Comparison of ENCODE assay signal across 12 mouse cellular contexts in genomic region chr6:39903845-39904244, GRCm38 (mm10). TPM values are rescaled to one million over a fixed set of nuclear protein-coding genes. Genes with fewer than 3 reads are reported as not detected.
DNase-seq lines count a peak whose midpoint lies in the region; ATAC-seq and TF ChIP-seq lines count a peak whose summit lies in the region.
"Had no signal": no experiment of that assay in that cellular context is flagged by ENCODE, and none has a peak within 500 bp of the region (broad histone marks: within the 10 kb centered on the region; RNA-seq: fewer than 3 reads in every experiment).

No protein-coding gene starts in this region.

- TF ChIP-seq CTCF in left cerebral cortex, adult 2 months (IDR thresholded peaks at IDR 0.05) = no peak

- peak overlapping the region; percentile 19; the same call in 1 of the 2 replicates for H3K4me2 ChIP-seq in hindbrain, embryonic 13.5 days
- no peak overlapping the region for H3K4me2 ChIP-seq in hindbrain, embryonic 11.5 days (replicated peaks; ENCODE audit: low read depth, low read length)
- 0 out of 2 replicates have a peak overlapping the region, but pooled peaks have one; percentile 12 for H3K4me2 ChIP-seq in hindbrain, embryonic 15.5 days

- no peak overlapping the region for H3K9ac ChIP-seq in hindbrain, embryonic 13.5 days
- H3K9ac ChIP-seq in hindbrain, embryonic 11.5 days (ENCODE audit: low read depth, low read length) = no peak overlapping the region
- no peak overlapping the region for H3K9ac ChIP-seq in hindbrain, embryonic 15.5 days

- no peaks in the 10 kb centered on the region for H3K9me3 ChIP-seq in hindbrain, embryonic 13.5 days
- H3K9me3 ChIP-seq in hindbrain, embryonic 11.5 days (ENCODE audit: control insufficient read depth, low read length) = no peaks in the 10 kb centered on the region
- H3K9me3 ChIP-seq in hindbrain, embryonic 15.5 days = no peaks in the 10 kb centered on the region

- H3K4me1 ChIP-seq in hindbrain, embryonic 13.5 days (replicated peaks) = peaks cover 24% of the 10 kb centered on the region
- H3K4me1 ChIP-seq in hindbrain, embryonic 11.5 days (replicated peaks; ENCODE audit: control insufficient read depth, insufficient read depth, low read length) = no peaks in the 10 kb centered on the region
- H3K4me1 ChIP-seq in hindbrain, embryonic 15.5 days (replicated peaks) = peaks cover 19% of the 10 kb centered on the region

- no peak for DNase-seq in hindbrain, embryonic 11.5 days (ENCODE audit: low spot score)
- DNase-seq in left cerebral cortex, adult 2 months (ENCODE audit: extremely low spot score in 1 of 2, low spot score in 2 of 2) = peak; percentile 55 to 60
- peak; percentile 78 to 92 for DNase-seq in right cerebral cortex, postnatal 10 days (ENCODE audit: low spot score in 2 of 2)
- DNase-seq in urinary bladder, adult 18-20 months (ENCODE audit: low spot score in 2 of 2) = no peak
- DNase-seq in kidney, postnatal 10 days = no peak
- DNase-seq: adrenal gland, postnatal 36 days; kidney, adult 8-10 months had no signal

- intact Hi-C loops in left cerebral cortex, adult 2 months (cut with DNase I) = loop anchor here (1.0 kb wide), 3 partner anchors 33 to 85 kb away; no protein-coding TSS in a partner anchor

- WGBS in hindbrain, embryonic 13.5 days = 56% methylated on average over 11 of the region's 11 CpGs
- 74% methylated on average over 11 of the region's 11 CpGs for WGBS in hindbrain, embryonic 11.5 days
- 53% methylated on average over 11 of the region's 11 CpGs for WGBS in hindbrain, embryonic 15.5 days

- peak overlapping the region; percentile 80 for H3K27ac ChIP-seq in hindbrain, embryonic 13.5 days
- H3K27ac ChIP-seq in hindbrain, embryonic 11.5 days (ENCODE audit: low read depth, low read length) = no peak overlapping the region
- peak overlapping the region; percentile 71 for H3K27ac ChIP-seq in hindbrain, embryonic 15.5 days (replicated peaks)
- H3K27ac ChIP-seq in left cerebral cortex, adult 2 months = no peak overlapping the region

- no peaks in the 10 kb centered on the region for H3K36me3 ChIP-seq in hindbrain, embryonic 13.5 days
- H3K36me3 ChIP-seq in hindbrain, embryonic 11.5 days (ENCODE audit: control insufficient read depth, insufficient read depth, low read length) = no peaks in the 10 kb centered on the region
- no peaks in the 10 kb centered on the region for H3K36me3 ChIP-seq in hindbrain, embryonic 15.5 days

- H3K4me3 ChIP-seq in hindbrain, embryonic 13.5 days = no peak overlapping the region
- H3K4me3 ChIP-seq in hindbrain, embryonic 11.5 days (ENCODE audit: low read depth, low read length) = no peak overlapping the region
- H3K4me3 ChIP-seq in hindbrain, embryonic 15.5 days = no peak overlapping the region
- H3K4me3 ChIP-seq in left cerebral cortex, adult 2 months = no peak overlapping the region

- no peaks in the 10 kb centered on the region for H3K27me3 ChIP-seq in hindbrain, embryonic 13.5 days
- no peaks in the 10 kb centered on the region for H3K27me3 ChIP-seq in hindbrain, embryonic 11.5 days (ENCODE audit: control insufficient read depth, insufficient read depth, low read length)
- H3K27me3 ChIP-seq in hindbrain, embryonic 15.5 days = no peaks in the 10 kb centered on the region

- ATAC-seq in hindbrain, embryonic 13.5 days (ENCODE audit: low FRiP score) = peak; percentile 46; the same call in 1 of the 2 replicates
- no peak for ATAC-seq in hindbrain, embryonic 11.5 days (ENCODE audit: low FRiP score)
- peak; percentile 59; the same call in 1 of the 2 replicates for ATAC-seq in hindbrain, embryonic 15.5 days (ENCODE audit: low FRiP score, low read depth)
- no peak for ATAC-seq in megakaryocyte-erythroid progenitor cell, adult 5-6 weeks (replicated peaks; ENCODE audit: low FRiP score, low TSS enrichment, poor library complexity, severe bottlenecking)
- ATAC-seq: Patski had no signal

RNA-seq across cellular contexts. Expression of gene Tmem178b, which starts 30.8 kb away (rescaled TPM):
- polyA plus RNA-seq in hindbrain, embryonic 13.5 days (2015; fragmentation: Nextera tagmentation; extraction: Ambion mirVana) = 29.8 and 31.9 TPM in 2 replicates
- 9.9 and 10.5 TPM in 2 replicates for polyA plus RNA-seq in hindbrain, embryonic 11.5 days (2014; fragmentation: Nextera tagmentation; extraction: Ambion mirVana)
- polyA plus RNA-seq in hindbrain, embryonic 15.5 days (2015; fragmentation: Nextera tagmentation; extraction: Ambion mirVana) = 32.7 and 33.1 TPM in 2 replicates
- total RNA-seq in left cerebral cortex, adult 2 months (2021) = 100 to 1,000 TPM; 249 to 268 TPM
- not detected in 2 replicates for total RNA-seq in megakaryocyte-erythroid progenitor cell, adult 5-6 weeks (2014; fragmentation: Nextera tagmentation)
- not detected in 2 replicates for total RNA-seq in megakaryocyte-erythroid progenitor cell, adult 5-6 weeks (2017)
- polyA plus RNA-seq: heart, embryonic 14.5 days; Patski had no signal

Comparison
In these comparisons a context has a peak if more than half of its experiments do, and no peak if none do; other contexts are left out.
1. ATAC-seq: peak in hindbrain, embryonic 13.5 days (single experiment) and hindbrain, embryonic 15.5 days (single experiment); none in hindbrain, embryonic 11.5 days (single experiment) and megakaryocyte-erythroid progenitor cell, adult 5-6 weeks (single experiment).
2. H3K27ac ChIP-seq: peak in hindbrain, embryonic 13.5 days (single experiment) and hindbrain, embryonic 15.5 days (single experiment); none in hindbrain, embryonic 11.5 days (single experiment) and left cerebral cortex, adult 2 months (single experiment).
3. DNase-seq: peak in left cerebral cortex, adult 2 months (2 of 2) and right cerebral cortex, postnatal 10 days (2 of 2); none in hindbrain, embryonic 11.5 days (single experiment), urinary bladder, adult 18-20 months (0 of 2) and kidney, postnatal 10 days (single experiment).